Mouse (Mus musculus): ENCODE results near the gene Cdh23. TPM values are rescaled to one million over a fixed set of nuclear protein-coding genes. Genes with fewer than 3 reads are reported as not detected.

The Cdh23 gene
- total RNA-seq, 4 experiments from 2014 or later = 1.4 to 3.1 (median 2.1) TPM

DNA sequence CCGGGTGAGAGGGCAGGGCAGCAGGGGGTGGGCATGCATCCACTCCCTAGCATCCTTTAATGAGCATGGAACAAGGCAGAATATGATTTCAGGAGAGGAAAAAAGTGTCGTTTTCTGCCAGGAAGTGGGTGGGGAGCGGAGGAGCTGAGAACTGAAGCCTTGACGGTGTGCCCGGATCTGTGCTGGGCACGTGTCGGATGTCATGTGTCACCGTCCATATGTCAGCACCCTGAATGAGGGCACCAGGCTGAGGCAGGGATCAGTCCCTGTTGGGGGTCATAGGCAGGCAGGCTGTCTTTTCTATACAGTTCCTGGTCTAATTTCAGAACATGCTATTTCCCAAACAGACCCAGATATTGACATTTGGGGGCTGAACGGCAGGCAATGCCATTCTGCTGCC, 61.9 kb downstream of the Cdh23 start:
- DNase-seq = no peak

DNA sequence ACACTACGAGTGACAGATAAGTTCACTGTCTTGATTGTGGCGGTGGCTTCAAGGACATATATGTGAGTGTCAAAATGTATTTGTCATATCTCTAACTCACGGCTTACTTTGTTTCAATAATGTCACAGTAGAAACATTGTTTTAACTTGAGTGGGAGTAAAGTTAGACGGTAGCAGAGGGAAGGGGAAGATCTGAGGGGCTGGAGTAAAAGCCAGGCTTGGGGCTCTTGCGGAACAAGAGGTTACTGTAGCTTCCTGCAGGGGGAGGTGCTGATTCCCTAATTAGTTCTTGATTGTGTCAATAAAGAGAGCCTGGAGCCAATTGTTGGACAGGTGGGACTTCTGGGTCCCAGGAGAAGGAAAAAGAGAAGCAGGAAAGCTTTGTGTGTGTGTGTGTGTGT, 70.2 kb downstream of the Cdh23 start:
- DNase-seq = no peak

DNA sequence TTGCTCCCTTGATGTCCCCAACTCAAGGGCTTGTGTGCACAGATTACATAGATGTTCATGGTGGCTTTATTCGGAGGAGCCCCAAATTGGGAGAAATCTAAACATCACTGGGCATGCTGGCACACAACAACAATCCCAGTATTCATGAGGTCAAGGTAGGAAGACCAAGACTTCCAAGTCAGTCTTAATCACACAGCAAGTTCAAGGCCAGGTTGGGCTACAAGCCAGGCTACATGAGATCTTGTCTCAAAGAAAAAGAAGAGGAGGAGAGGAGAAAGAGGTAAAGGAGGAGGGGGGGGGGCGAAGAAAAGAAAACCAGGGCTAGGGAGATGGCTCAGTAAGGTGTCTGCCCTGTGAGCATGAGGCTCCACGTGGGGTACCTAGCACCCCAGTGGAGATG, 70.8 kb downstream of the Cdh23 start:
- DNase-seq = no peak

DNA sequence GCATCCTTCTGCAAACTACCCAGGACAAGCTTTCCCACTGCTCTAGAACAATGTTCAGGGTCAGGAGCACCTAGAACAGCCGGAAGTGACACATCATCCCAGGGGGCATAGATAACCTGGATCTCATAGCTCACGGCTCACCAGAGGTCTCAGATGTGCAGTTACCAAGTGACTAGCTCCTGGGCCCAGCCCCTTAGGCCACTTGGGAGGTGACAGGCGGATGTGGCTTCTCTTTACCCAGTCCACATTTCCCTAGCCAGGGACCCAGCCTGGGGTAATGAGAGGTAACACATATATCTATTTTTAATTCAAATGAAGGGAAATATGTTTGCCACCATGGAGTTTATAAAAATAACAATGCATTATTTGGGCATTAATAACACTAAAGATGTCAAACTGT, 71.3 kb downstream of the Cdh23 start:
- no peak for DNase-seq

DNA sequence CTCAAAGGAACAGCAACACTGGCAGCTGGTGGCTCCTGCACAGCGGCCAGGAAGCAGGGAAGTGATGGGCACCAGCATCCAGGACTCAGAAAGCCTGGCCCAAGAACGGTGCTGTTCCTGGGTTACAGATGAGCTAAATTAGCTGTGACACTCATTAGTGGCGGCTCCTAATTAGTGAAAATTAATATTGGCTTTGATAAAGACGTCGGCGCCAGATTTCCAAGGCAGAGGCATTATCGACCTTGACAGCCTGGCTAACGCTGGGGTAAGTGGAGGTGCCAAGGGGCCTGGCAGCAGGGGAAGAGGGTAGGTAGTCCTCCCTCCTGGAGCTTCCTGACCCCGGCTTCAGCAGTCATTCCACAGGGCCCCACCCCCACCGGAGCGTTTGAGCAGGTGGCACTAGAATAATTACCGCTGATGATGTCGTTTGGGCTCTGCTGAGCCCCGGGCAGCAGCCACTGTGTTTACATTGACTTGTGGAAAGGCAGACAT, 72.0 kb downstream of the Cdh23 start:
- DNase-seq = no peak

DNA sequence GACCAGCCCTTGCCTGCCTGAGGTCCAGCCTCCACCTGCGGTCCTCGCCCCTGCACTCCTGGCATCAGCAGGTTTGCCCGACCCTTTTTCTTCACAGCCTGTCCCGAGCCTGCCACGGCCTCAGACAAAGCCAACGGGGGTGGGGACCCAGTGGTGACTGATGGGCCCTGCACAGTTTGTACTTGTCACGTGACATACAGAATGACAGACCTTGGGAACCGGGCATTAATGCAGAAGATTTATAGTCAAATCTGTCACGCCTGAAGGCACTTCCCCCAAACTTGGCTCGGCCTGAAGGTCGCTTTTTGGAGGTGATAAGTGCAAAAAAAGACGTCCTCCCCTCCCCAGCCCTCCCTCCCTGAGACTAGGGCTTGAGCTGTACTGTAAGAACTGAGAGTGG, 73.5 kb downstream of the Cdh23 start:
- DNase-seq = peak; percentile 69

DNA sequence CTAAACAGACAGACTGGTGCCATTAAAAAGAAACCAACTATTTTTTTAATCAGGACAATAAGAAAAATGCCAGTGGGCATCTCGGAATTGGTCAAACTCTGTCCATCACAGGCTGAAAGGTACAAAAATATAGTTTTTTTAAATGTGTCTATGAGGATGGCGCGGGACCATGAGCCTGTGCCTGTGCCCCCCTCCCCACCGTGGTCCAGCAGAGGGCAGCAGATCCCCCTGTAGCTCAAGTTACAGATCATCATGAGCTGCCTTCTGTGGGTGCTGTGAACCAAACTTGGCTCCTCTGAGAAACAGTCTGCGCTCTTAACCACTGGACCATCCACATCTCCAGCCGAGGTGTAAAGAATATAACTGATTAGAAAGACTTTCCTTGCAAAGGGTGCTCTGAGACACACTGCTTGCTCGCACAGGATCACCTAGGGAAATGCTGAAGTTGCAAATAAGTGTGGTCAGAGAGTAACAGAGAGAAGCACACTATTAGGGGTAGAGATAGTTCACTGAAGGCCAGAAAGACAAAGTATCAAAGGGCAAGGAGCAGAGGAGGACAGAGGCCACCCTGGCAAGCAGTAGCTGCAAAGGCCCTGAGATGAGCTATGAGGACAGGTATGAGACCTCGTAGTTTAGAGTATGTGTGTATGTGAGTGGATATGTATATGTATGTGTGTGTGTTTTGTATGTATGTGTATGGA, 74.7 kb downstream of the Cdh23 start:
- no peak for DNase-seq

DNA sequence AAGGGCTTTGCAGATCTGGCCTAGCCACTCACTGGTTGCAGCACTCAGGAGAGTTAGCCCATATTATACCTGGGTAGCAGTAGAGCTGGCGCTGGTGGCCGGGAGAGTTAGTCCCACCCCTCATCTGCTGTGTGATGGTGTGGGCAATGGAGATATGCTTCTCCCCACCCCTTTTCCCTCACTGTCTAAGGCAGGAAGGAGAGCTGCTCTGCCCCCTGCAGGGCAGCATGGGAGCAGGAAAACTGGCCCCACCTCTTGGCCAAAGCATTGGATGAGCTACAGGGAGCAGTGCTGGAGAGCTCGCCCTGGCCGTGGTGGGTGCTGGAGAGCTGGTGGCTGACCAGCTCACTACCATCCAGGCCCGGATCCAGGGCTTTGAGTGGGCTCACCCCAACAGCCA, 80.4 kb downstream of the Cdh23 start:
- DNase-seq = no peak

DNA sequence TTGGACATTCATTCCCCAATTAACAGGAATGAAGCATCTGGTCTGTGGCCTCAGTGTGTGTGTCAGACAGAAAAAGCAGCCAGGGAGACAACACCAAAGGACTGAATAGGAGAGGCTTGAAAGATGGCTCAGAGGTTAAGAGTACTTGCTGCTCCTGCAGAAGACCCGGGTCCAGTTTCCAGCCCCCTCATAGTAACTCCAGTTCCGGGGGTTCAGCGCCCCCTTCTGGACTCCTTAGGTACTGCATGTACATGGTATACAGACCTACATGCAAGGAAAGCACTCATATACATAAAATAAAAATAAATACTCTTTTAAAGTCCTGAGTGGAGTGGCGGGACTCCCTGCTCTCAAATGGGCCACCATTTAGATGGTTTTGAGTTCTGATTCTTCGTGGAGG, 83.4 kb downstream of the Cdh23 start:
- no peak for DNase-seq

DNA sequence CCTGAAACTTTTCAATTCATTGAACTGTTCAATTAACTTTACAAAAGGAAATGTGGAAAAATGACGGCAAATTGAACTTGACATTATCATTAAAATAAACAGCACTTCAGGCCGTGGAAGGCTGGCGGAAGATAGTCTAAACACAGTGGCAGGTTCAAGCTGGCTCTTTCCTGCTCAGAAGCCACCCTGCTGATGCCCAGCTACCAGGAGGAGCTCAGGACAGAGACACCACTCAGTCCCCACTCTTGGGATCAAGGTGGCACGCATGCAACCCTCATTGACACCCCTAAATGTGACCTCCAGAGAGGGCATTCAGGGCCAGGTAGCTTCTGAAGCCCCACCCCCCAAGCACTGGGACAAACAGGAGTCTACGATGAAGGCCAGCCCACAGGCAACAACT, 89.1 kb downstream of the Cdh23 start:
- DNase-seq = no peak

DNA sequence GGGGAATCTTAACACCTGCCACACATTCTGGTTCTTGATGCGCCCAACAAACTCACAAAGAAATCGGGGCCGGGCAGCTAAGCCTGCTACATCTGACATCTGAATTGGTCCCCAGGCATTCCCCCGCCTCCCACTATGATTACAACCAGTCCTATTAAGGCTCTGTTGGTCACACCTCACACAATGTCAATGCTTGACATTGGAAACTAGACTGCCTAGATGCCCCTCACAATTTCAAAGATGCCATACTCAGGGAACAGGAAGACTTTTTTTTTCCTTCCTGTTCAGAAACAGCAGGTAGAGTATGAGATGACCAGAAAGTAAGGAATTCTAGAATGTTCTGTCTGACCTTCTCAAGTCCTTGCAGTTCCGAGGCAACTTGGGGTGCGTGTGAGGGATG, 89.6 kb downstream of the Cdh23 start:
- no peak for DNase-seq

DNA sequence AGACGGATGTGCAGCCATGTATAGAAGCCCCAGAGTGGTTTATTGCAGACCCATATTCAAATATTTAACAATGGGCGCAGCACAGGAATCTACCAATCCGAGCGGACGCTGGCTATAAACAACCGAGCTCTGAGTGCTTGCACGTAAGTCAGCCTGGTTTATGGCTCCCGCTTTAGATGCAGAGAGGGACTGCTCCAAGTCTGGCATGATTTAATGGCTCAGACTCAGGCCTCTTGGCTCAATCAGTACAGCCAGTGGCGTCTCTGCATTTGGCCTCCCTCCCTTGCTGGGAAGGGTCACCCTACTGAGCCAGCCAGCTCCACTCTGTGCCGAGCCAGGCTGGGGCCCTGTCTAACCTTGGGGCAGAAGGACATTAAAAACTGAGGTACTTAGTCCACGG, 94.1 kb downstream of the Cdh23 start:
- DNase-seq = no peak

DNA sequence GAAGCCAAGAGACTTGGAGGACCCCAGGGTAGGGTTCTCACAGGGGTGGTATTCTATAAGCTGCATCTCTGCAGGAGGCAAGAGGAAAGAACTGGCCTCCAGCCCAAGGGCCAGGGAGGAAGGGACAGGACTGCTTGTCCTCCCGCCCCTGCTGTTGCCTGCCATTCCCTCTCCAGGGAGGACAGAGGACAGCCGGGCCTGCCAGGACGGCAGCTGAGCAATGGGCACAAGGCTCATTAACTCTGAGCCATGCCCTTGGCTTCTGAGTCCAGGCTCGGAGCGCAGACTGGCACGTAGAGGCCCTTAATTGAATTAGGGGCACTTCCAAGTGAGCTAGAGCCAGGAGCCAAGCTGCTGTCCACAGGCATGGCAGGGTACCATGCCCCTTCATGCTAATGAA, 101.1 kb downstream of the Cdh23 start:
- no peak for DNase-seq

DNA sequence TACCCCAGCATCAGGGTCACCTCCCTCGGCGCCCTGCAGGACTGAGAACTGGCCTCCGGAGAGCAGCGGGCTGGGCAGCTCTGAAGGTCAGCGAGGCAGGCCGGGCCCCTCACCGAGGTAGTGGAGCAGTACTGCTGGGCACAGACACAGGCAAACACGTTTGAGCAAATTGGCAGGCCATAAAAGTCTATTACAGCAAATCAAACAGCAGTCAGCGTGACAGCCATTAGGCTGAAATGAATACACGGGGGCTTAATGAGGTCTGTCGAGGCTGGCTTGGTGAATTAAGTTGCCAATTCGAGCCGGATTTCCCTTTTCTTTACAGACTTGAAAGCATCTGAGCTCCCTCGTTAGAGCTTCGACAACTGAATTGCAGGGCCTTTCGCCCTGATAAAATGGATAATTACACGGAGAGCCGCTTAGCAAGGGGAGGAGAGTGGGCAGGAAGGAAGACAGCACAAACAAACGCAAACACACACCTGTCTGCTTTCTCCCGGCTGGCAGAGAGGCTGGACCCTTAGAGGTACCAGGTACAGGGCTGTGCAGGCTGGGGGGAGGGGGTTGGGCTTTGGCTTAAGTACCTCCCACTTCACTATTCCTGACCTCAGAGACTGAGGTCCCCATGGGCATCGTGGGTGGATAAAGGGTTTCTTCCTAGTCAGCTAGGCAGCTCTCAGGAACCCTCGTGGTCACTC, 103.3 kb downstream of the Cdh23 start:
- no peak for DNase-seq

DNA sequence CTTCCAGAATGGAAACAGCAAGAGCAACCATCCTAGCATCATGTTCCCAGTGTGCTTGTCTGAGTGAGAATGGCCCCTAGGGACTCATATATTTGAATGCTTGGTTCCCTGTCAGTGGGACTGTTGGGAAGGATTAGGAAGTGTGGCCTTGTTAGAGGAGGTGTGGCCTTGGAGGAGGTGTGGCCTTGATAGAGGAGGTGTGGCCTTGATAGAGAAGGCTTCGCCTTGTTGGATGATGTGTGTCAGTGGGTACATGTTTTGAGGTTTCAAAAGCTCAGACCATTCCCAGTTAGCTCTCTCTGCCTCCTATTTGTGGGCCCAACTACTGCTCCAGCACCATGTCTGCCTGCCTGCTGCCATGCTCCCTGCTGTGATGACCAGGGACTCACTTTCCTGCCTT, 105.0 kb downstream of the Cdh23 start:
- DNase-seq = no peak

DNA sequence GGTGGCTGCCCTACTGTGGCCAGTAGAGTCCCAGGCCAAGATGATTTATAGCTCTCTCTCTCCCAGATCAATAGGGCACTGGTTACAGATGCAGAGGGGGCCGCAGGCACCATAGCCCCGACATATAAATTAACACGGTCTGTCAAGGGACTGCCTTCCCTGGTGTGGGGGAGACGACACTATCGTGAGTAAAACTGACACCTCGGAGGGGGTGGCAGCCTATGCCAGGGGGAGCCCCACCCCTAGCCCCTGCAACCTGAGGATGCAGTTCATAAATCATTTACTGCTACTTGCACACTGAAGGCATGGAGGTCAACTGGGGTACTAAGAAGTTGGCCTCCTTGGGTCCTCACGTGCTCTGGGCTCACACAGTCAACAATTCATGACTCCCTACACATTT, 106.0 kb downstream of the Cdh23 start:
- no peak for DNase-seq

DNA sequence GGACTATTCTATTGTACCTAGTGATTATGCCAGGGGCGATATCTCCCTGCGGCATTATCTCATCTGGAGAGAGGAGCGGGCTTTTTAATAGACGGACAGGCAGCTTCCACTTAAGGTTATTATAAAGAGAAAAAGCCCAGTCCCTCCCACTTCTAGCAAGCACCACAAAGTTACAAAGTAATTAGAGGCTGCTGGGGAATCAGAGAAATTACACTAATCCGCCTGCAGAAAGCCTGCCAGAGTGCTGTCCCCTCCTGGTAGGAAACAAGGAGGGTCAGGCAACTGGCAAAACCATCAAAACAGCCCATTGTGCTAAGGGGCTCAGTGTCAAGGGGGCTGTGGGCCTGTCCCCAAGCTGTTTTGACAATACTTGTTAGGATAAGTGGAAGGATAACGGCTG, 110.6 kb downstream of the Cdh23 start:
- DNase-seq = no peak

DNA sequence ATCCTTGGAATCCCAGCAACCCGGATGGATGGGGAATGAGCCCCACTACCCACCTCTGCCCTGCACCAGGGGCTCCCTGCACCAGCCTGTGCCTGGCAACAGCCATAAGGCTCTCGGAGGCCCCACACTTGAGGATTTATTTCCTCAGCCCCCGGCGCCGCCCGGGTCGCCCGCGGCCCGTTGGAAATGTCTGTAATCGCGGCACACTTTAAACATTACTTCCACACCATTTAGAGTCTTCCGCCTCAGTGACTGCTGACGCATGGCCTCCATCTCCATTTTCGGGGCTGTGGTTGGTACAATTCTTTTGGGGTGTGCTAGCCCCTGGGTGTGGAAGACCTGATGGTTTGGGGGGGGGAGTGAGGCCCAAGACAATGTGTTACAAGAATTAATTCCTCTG, 113.3 kb downstream of the Cdh23 start:
- no peak for DNase-seq

DNA sequence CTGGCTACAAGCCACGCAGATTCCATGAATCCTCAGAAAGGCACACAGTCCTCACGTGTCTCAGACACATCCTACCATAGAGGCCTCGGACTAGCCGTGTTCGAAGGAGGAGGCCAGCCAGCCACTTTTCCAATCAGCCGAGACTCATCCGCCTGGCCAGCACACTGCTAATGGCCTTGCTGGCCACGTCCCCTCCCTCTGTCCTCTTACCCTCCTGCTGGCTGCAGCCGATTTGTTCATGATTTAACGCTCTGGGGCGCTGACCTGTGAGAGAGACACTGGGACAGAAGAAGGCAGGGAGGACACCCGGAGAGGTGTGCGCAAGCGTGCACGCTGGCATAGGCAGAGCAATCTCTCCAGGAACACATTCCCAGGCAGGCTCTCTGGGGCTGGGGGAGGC, 115.6 kb downstream of the Cdh23 start:
- no peak for DNase-seq

DNA sequence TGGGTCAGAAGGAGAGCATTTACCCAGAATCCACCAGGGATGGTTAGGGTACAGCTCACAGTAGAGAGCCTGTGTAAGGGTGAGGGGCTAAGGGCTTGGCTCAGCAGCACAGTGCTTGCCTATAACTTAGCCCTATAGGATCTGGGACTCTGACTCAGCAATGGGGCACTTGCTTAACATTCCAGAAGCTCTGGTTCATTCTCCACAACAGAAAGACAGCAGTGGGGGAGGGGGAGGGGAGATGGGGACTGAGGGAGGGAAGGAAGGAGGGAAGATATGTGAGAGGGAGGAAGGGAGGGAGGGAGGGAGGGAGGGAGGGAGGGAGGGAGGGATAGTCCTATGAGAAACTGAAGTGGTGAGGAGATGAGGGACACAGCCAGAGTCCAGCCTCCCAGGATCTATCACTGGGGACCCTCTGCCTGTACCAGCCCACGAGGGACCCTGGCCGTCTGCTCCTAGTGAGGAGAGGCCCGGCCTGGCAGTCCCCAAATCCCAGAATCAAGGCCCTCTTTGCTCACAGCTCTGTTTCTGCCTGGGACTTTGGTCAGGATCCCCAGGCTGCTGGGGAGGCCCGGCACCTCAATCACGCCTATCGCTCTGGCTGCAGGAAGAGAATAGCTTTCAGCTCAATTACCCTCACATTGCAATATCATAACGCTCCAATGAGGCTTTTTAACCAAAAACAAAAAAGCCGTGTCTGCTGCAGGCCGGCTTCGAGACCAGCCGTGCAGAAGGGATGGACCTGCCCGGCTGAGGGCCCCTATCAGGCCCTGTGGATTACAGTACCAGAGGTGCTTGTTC, 117.4 kb downstream of the Cdh23 start:
- no peak for DNase-seq

DNA sequence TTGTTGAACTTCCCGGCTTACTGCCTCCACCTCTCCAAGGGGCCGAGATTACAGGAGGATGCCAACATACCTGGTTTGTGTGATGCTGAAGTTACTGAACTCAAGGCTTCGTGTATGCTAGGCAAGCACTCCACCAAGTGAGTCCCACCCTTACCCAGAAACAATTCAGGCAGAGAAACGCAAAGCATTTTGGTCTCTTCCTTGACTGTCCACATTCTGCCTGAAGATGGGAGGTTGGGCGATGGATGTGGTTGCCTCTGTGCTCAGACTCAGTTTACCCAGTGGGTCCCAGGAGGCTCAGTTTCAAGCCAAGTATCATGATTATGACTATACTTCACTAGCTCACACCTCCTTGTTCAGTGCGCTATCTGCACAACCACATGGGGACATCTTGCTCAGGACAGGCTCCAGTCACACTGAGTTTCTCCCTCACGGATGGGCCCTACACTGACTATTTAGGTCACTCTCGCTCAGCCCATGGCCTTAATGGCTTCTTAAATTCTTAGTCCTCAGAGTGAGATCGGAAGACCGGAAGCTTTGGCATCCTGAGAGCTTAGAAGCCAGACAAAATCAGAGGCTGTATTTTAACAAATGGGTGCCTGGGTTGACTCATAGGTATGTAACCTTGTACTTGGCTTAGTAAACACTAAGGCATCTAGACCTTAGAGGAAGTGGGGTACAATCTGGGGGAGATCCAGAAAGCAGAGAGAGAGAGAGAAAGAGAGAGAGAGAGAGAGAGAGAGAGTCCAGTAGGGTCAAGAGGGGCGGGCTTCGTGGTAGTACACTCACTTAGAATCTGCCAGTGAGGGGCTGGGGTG, 118.2 kb downstream of the Cdh23 start:
- DNase-seq = no peak

DNA sequence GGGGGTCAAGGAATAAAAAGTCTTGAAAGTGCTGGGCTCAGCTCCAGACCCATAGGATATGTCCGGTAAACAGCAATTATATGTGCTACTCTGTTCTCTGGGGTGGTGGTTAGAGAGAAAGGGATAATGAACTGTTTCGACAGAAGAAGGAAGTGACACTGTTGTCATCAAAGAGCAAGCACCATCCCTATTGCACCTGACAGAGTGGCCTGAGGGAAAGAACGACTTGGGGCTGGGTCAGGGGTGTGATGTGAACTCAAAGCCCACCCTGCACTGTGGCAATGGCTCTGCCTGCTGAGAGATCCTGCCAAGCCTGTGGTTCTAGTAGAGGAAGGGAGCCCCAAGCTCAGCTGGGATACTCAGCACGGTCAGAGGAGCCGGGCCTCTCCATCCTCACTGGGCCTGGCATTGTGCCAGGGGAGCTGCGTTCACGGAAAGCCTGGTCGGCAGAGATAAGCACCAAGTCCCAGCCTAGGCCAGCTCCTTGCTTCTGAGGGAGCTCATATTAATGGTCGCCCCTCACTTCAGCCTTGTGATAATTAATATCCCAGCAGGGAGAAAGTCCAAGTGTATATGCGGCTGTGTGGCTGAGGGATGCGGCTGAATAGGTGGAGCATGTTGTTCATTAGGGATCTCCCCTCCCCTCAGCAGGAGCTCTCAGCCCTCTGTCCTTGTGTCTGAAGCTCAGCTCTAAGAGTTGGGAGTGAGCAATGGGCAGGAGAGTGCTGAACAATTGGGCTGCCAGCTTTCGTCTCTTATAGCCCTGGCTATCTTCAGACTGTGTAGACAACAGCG, 119.0 kb downstream of the Cdh23 start:
- DNase-seq = peak; percentile 47

Data from adrenal gland, adult 8-10 months (tissue).